Mouse (Mus musculus): ENCODE measurements around the gene Acadvl. TPM values are rescaled to one million over a fixed set of nuclear protein-coding genes. Genes with fewer than 3 reads are reported as not detected.

Gene Acadvl
- polyA plus RNA-seq, 1 experiment from 2014 or later: 95.5 TPM

DNA sequence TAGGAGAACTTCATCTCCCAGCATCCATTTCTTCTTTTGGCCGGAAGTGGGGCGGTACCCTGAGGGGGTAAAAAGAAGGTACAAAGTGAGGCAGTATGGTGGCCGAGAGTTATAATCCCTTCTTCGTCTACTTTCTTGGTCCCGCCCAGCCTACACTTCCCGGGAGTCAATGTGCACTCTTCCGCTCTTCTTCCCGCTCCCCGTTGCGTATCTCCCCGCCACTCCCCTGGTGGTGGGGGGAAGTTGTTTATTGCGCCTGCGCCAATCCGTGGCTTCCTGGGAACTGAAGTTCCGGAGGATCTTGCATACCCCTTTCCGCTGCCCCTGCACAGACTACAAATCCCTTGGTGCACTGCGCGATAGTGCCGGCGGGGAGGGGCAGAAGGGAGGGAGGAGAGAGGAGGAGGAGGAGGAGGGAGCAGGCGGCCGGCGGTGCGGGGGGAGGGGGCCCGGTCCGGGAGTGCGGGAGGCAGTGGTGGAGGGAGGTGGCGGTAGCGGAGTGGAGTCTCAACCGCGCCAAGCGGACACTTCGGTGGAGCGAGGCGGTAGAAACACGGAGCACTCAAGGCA is 19.7 kb downstream of the Acadvl start, which contains the start of gene Phf23:
Gene Phf23, plus strand, starts transcription at position 387 of the 570 bp plus-strand sequence.
- H3K27ac ChIP-seq (replicated peaks; ENCODE audit: low read depth, low read length): peak within 1 kb of the TSS; percentile 98
- DNase-seq (ENCODE audit: low spot score) (peak; percentile 100), ATAC-seq (ENCODE audit: low read depth) (peak; percentile 86)
- peak within 1 kb of the TSS; percentile 96 for H3K9ac ChIP-seq (ENCODE audit: low read depth, low read length)
- WGBS: under 1% methylated on average over 36 of the region's 36 CpGs
- peaks cover 46% of the 10 kb centered on the region for H3K36me3 ChIP-seq (ENCODE audit: control insufficient read depth, insufficient read depth, low read length)
- H3K4me3 ChIP-seq (ENCODE audit: low read depth, low read length): peak within 1 kb of the TSS; percentile 64
- no peaks in the 10 kb centered on the region for H3K27me3 ChIP-seq (replicated peaks; ENCODE audit: control insufficient read depth, insufficient read depth, low read length)
- H3K9me3 ChIP-seq (ENCODE audit: control insufficient read depth, low read length): no peaks in the 10 kb centered on the region
- peaks cover 16% of the 10 kb centered on the region for H3K4me1 ChIP-seq (ENCODE audit: control insufficient read depth, insufficient read depth, low read length)
- H3K4me2 ChIP-seq (ENCODE audit: low read depth, low read length): peak within 1 kb of the TSS; percentile 49

- Histone ChIP-seq H3K27me3 (replicated peaks; ENCODE audit: control insufficient read depth, insufficient read depth, low read length) (no peaks in the 10 kb centered on the region), H3K9me3 (ENCODE audit: control insufficient read depth, low read length) (no peaks in the 10 kb centered on the region), H3K4me2 (ENCODE audit: low read depth, low read length) (peak overlapping the region; percentile 35), H3K36me3 (ENCODE audit: control insufficient read depth, insufficient read depth, low read length) (peaks cover 46% of the 10 kb centered on the region), H3K4me1 (ENCODE audit: control insufficient read depth, insufficient read depth, low read length) (peaks cover 17% of the 10 kb centered on the region), H3K4me3 (ENCODE audit: low read depth, low read length) (peak overlapping the region; percentile 64), H3K9ac (ENCODE audit: low read depth, low read length) (no peak overlapping the region), H3K27ac (replicated peaks; ENCODE audit: low read depth, low read length) (no peak overlapping the region; the same call in 1 of the 2 replicates)
- no peak for DNase-seq (ENCODE audit: low spot score)
- 87% methylated on average over 11 of the region's 11 CpGs for WGBS
- ATAC-seq (ENCODE audit: low read depth): no peak
Measured at GRCm38 (mm10) chr11:69994401-69995090, 20.7 kb downstream of the Acadvl start.

DNA sequence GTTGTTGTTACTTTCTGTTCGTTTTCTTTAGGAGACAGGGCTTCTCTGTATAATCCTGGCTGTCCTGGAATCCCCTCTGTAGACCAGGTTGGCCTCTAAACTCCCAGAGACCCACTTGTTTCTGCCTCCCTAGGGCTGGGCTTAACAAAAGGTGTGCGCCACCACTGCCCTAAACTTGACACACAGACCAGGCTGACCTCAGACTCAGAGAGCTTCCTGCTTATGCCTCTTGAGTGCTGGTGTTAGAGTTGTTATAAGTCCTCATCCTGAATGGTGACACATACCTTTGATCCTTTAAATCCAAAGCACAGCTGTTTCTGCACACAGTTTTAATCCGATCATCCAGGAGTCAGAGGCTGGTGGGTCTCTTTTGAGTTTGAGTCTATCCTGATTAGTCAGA is 22.3 kb downstream of the Acadvl start:
- no peak for DNase-seq (ENCODE audit: low spot score)
- peak overlapping the region; percentile 85; the same call in 1 of the 2 replicates for H3K9ac ChIP-seq (ENCODE audit: low read depth, low read length)
- H3K36me3 ChIP-seq (ENCODE audit: control insufficient read depth, insufficient read depth, low read length): peaks cover 46% of the 10 kb centered on the region
- H3K9me3 ChIP-seq (ENCODE audit: control insufficient read depth, low read length): no peaks in the 10 kb centered on the region
- no peak for ATAC-seq (ENCODE audit: low read depth)
- H3K27me3 ChIP-seq (replicated peaks; ENCODE audit: control insufficient read depth, insufficient read depth, low read length): no peaks in the 10 kb centered on the region
- H3K4me2 ChIP-seq (ENCODE audit: low read depth, low read length): peak overlapping the region; percentile 85
- WGBS: 88% methylated on average over 3 of the region's 3 CpGs
- H3K4me3 ChIP-seq (ENCODE audit: low read depth, low read length): peak overlapping the region; percentile 70; the same call in 1 of the 2 replicates
- H3K27ac ChIP-seq (replicated peaks; ENCODE audit: low read depth, low read length): no peak overlapping the region
- peaks cover 14% of the 10 kb centered on the region for H3K4me1 ChIP-seq (ENCODE audit: control insufficient read depth, insufficient read depth, low read length)

GRCm38 (mm10) chr11:69992396-69992795 is 22.8 kb downstream of the Acadvl start:
- Histone ChIP-seq H3K27ac (replicated peaks; ENCODE audit: low read depth, low read length) (0 out of 2 replicates have a peak overlapping the region, but pooled peaks have one; percentile 92), H3K4me1 (ENCODE audit: control insufficient read depth, insufficient read depth, low read length) (peaks cover 11% of the 10 kb centered on the region)

DNA sequence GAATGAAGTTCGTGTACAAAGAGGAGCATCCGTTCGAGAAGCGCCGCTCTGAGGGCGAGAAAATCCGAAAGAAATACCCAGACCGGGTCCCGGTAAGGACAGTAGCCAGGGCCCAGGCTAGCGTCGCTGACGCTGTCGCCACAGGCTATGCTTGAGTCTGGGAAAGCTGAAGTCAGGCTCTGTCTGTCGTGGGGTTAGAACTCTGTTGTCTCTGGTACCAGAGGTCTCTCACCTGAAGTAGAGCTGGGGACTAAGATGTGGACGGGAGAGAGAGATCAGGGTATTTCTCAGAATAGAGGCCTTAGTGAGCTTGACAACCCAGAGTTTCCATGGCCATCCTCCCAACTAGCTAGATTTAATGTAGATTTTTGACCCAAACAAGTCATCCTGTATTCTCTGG is 23.5 kb downstream of the Acadvl start:
- peak; percentile 1; the same call in 1 of the 2 replicates for ATAC-seq (ENCODE audit: low read depth)
- Histone ChIP-seq H3K9ac (ENCODE audit: low read depth, low read length) (peak overlapping the region; percentile 85), H3K4me3 (ENCODE audit: low read depth, low read length) (peak overlapping the region; percentile 70), H3K36me3 (ENCODE audit: control insufficient read depth, insufficient read depth, low read length) (peaks cover 56% of the 10 kb centered on the region), H3K4me1 (ENCODE audit: control insufficient read depth, insufficient read depth, low read length) (peaks cover 11% of the 10 kb centered on the region), H3K27me3 (replicated peaks; ENCODE audit: control insufficient read depth, insufficient read depth, low read length) (no peaks in the 10 kb centered on the region), H3K9me3 (ENCODE audit: control insufficient read depth, low read length) (no peaks in the 10 kb centered on the region), H3K27ac (replicated peaks; ENCODE audit: low read depth, low read length) (peak overlapping the region; percentile 92), H3K4me2 (ENCODE audit: low read depth, low read length) (peak overlapping the region; percentile 85)
- DNase-seq (ENCODE audit: low spot score): no peak
- WGBS: 0% methylated on average over 13 of the region's 15 CpGs

More at GRCm38 (mm10) chr11:69992396-69992795, 22.8 kb downstream of the Acadvl start:
- DNase-seq (ENCODE audit: low spot score): no peak
- Histone ChIP-seq H3K9me3 (ENCODE audit: control insufficient read depth, low read length) (no peaks in the 10 kb centered on the region), H3K9ac (ENCODE audit: low read depth, low read length) (peak overlapping the region; percentile 85), H3K36me3 (ENCODE audit: control insufficient read depth, insufficient read depth, low read length) (peaks cover 49% of the 10 kb centered on the region), H3K4me3 (ENCODE audit: low read depth, low read length) (peak overlapping the region; percentile 70), H3K4me2 (ENCODE audit: low read depth, low read length) (peak overlapping the region; percentile 85), H3K27me3 (replicated peaks; ENCODE audit: control insufficient read depth, insufficient read depth, low read length) (no peaks in the 10 kb centered on the region)
- ATAC-seq (ENCODE audit: low read depth): no peak
- WGBS: 86% methylated on average over 10 of the region's 10 CpGs

GRCm38 (mm10) chr11:69990850-69991691 is 24.1 kb downstream of the Acadvl start, which contains the start of gene Gabarap:
Gene Gabarap (plus strand): TSS chr11:69991143.
- ATAC-seq (ENCODE audit: low read depth) (peak; percentile 64), DNase-seq (ENCODE audit: low spot score) (peak; percentile 99)
- Histone ChIP-seq H3K36me3 (ENCODE audit: control insufficient read depth, insufficient read depth, low read length) (peaks cover 62% of the 10 kb centered on the region), H3K27me3 (replicated peaks; ENCODE audit: control insufficient read depth, insufficient read depth, low read length) (no peaks in the 10 kb centered on the region), H3K4me2 (ENCODE audit: low read depth, low read length) (peak within 1 kb of the TSS; percentile 85), H3K27ac (replicated peaks; ENCODE audit: low read depth, low read length) (peak within 1 kb of the TSS; percentile 92), H3K4me1 (ENCODE audit: control insufficient read depth, insufficient read depth, low read length) (peaks cover 11% of the 10 kb centered on the region), H3K9me3 (ENCODE audit: control insufficient read depth, low read length) (no peaks in the 10 kb centered on the region), H3K9ac (ENCODE audit: low read depth, low read length) (peak within 1 kb of the TSS; percentile 85), H3K4me3 (ENCODE audit: low read depth, low read length) (peak within 1 kb of the TSS; percentile 70)
- under 1% methylated on average over 38 of the region's 40 CpGs for WGBS

GRCm38 (mm10) chr11:69989949-69990348 is 25.3 kb downstream of the Acadvl start:
- DNase-seq (ENCODE audit: low spot score): no peak
- Histone ChIP-seq H3K4me2 (ENCODE audit: low read depth, low read length) (no peak overlapping the region), H3K4me1 (ENCODE audit: control insufficient read depth, insufficient read depth, low read length) (peaks cover 11% of the 10 kb centered on the region), H3K9ac (ENCODE audit: low read depth, low read length) (no peak overlapping the region), H3K36me3 (ENCODE audit: control insufficient read depth, insufficient read depth, low read length) (peaks cover 71% of the 10 kb centered on the region), H3K4me3 (ENCODE audit: low read depth, low read length) (no peak overlapping the region), H3K27me3 (replicated peaks; ENCODE audit: control insufficient read depth, insufficient read depth, low read length) (no peaks in the 10 kb centered on the region), H3K27ac (replicated peaks; ENCODE audit: low read depth, low read length) (peak overlapping the region; percentile 92), H3K9me3 (ENCODE audit: control insufficient read depth, low read length) (no peaks in the 10 kb centered on the region)
- ATAC-seq (ENCODE audit: low read depth): no peak
- 88% methylated on average over 8 of the region's 8 CpGs for WGBS

- Histone ChIP-seq H3K9ac (ENCODE audit: low read depth, low read length) (no peak overlapping the region), H3K4me2 (ENCODE audit: low read depth, low read length) (no peak overlapping the region), H3K27ac (replicated peaks; ENCODE audit: low read depth, low read length) (no peak overlapping the region), H3K36me3 (ENCODE audit: control insufficient read depth, insufficient read depth, low read length) (peaks cover 55% of the 10 kb centered on the region), H3K27me3 (replicated peaks; ENCODE audit: control insufficient read depth, insufficient read depth, low read length) (no peaks in the 10 kb centered on the region), H3K4me1 (ENCODE audit: control insufficient read depth, insufficient read depth, low read length) (peaks cover 15% of the 10 kb centered on the region), H3K4me3 (ENCODE audit: low read depth, low read length) (no peak overlapping the region), H3K9me3 (ENCODE audit: control insufficient read depth, low read length) (no peaks in the 10 kb centered on the region)
- DNase-seq (ENCODE audit: low spot score): no peak
- 89% methylated on average over 8 of the region's 8 CpGs for WGBS
- ATAC-seq (ENCODE audit: low read depth): no peak
Measured at GRCm38 (mm10) chr11:69984431-69984830, 30.8 kb downstream of the Acadvl start.
